Mouse (Mus musculus): ENCODE measurements around the gene Sytl3. TPM values are rescaled to one million over a fixed set of nuclear protein-coding genes. Genes with fewer than 3 reads are reported as not detected.
"Not testable (repeated sequence)": the region's sequence is repeated elsewhere in the genome, so short reads cannot be mapped to it uniquely, and the experiment has no call there.

Gene Sytl3
- polyA plus RNA-seq, 1 experiment from 2014 or later = 0.47 TPM

DNA sequence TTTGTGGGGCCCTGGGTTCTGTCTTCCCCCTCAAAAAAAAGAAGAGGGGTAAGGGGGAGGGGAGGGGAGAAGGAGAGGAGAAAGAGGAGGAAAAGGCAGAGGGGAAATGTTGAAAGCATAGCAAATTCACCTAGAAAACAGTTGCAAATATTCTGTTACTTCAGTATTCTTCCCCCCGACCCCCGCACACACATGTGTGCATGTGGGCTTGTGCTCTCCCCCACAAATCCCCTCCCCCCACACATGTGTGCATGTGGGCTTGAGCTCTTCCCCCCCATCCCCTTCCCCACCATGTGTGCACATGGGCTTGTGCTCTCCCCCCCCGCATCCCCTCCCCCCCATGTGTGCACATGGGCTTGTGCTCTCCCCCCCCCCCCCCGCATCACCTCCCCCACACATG lies 30.5 kb downstream of the Sytl3 start:
- not testable (repeated sequence) for H3K27ac ChIP-seq (ENCODE audit: low read depth); H3K4me1 ChIP-seq (replicated peaks; ENCODE audit: control insufficient read depth, insufficient read depth, low read length); H3K4me2 ChIP-seq (ENCODE audit: low read length); DNase-seq (ENCODE audit: low spot score); H3K36me3 ChIP-seq (ENCODE audit: control insufficient read depth, insufficient read depth, low read length); H3K9ac ChIP-seq (ENCODE audit: low read length); H3K27me3 ChIP-seq (replicated peaks; ENCODE audit: control insufficient read depth, insufficient read depth, low read length); H3K4me3 ChIP-seq (ENCODE audit: low read depth, low read length); ATAC-seq (replicated peaks; ENCODE audit: low FRiP score, low TSS enrichment, low read depth); H3K9me3 ChIP-seq (ENCODE audit: control insufficient read depth, low read length)
- 100% methylated on average over 3 of the region's 4 CpGs for WGBS

DNA sequence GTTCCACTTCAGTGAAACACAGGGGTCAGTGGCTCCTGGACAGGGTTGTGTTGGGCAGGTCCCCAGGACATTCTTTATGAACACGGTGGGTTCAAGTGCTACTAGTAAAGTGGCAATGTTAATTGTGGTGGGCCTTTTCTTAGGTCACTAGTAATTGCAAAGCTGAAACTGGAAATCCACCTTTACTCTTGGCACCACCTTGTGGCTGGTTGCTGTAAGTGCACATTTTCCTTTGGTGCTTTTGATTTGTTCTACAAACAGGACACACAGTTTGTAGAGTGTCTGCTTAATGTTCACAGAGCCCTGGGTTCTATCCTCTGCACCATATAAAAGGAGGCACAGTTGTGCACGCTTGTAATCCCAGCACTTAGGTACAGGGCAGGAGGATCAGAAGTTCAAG lies 32.7 kb downstream of the Sytl3 start:
- not testable (repeated sequence) for H3K36me3 ChIP-seq (ENCODE audit: control insufficient read depth, insufficient read depth, low read length); H3K4me1 ChIP-seq (replicated peaks; ENCODE audit: control insufficient read depth, insufficient read depth, low read length); ATAC-seq (replicated peaks; ENCODE audit: low FRiP score, low TSS enrichment, low read depth); H3K27me3 ChIP-seq (replicated peaks; ENCODE audit: control insufficient read depth, insufficient read depth, low read length); H3K27ac ChIP-seq (ENCODE audit: low read depth); H3K9ac ChIP-seq (ENCODE audit: low read length); H3K9me3 ChIP-seq (ENCODE audit: control insufficient read depth, low read length); H3K4me3 ChIP-seq (ENCODE audit: low read depth, low read length); H3K4me2 ChIP-seq (ENCODE audit: low read length)
- DNase-seq (ENCODE audit: low spot score) = peak; percentile 64
- WGBS = 10% methylated on average over 2 of the region's 2 CpGs

DNA sequence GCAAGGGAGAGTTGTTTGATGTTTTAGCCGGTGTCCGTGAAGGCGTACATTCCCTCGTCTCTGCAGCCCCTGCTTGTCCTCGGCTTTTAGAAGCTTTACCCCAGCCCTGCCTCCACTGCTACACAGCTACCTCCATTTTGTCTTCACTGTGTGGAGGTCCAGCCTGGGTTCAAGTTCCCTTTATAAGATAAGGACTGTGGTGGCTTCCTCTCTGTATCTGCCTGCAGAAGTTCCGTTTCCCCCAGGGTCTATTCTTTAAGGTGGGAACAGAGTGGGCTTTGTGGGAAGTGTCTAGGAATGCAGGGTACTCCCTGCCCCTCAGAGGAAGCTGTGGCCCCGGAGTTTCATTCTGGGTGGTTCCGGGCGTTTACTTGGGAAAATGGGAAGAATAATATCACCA lies 36.8 kb downstream of the Sytl3 start:
- 74% methylated on average over 9 of the region's 9 CpGs for WGBS
- not testable (repeated sequence) for H3K27ac ChIP-seq (ENCODE audit: low read depth); H3K9me3 ChIP-seq (ENCODE audit: control insufficient read depth, low read length); ATAC-seq (replicated peaks; ENCODE audit: low FRiP score, low TSS enrichment, low read depth); DNase-seq (ENCODE audit: low spot score); H3K4me1 ChIP-seq (replicated peaks; ENCODE audit: control insufficient read depth, insufficient read depth, low read length); H3K36me3 ChIP-seq (ENCODE audit: control insufficient read depth, insufficient read depth, low read length); H3K4me2 ChIP-seq (ENCODE audit: low read length); H3K4me3 ChIP-seq (ENCODE audit: low read depth, low read length); H3K9ac ChIP-seq (ENCODE audit: low read length); H3K27me3 ChIP-seq (replicated peaks; ENCODE audit: control insufficient read depth, insufficient read depth, low read length)

GRCm38 (mm10) chr17:6696521-6696920 lies 37.6 kb downstream of the Sytl3 start:
- not testable (repeated sequence) for H3K4me3 ChIP-seq (ENCODE audit: low read depth, low read length); H3K27ac ChIP-seq (ENCODE audit: low read depth); ATAC-seq (replicated peaks; ENCODE audit: low FRiP score, low TSS enrichment, low read depth); DNase-seq (ENCODE audit: low spot score); H3K4me1 ChIP-seq (replicated peaks; ENCODE audit: control insufficient read depth, insufficient read depth, low read length); H3K27me3 ChIP-seq (replicated peaks; ENCODE audit: control insufficient read depth, insufficient read depth, low read length); H3K36me3 ChIP-seq (ENCODE audit: control insufficient read depth, insufficient read depth, low read length); H3K4me2 ChIP-seq (ENCODE audit: low read length); H3K9ac ChIP-seq (ENCODE audit: low read length); H3K9me3 ChIP-seq (ENCODE audit: control insufficient read depth, low read length)
- WGBS = 53% methylated on average over 7 of the region's 8 CpGs

DNA sequence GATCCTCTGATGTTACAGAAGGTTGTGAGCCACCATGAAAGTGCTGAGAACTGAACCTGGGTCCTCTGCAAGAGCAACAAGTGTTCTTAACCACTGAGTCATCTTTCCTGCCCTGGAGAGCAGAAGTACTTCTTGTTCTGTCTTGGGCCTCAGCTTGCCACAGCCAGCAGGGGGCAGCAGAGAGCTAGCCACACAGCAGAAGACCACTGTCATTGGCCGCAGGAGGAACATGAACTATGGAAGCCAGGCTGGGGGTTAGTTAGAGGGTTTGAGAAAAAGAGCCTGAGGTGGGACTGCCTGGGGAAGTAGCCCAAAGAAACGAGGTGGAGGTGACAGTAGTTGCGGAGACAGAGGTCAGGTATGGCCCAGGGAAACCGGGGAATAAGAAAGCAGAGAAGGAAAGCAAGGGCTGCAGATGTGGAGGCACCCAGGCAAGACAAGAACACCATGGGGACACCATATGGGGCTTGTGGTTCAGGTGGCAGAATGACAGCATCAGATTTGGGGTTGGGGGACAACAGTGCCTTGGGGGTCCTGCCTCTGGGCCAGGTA lies 38.4 kb downstream of the Sytl3 start:
- H3K9ac ChIP-seq (ENCODE audit: low read length); H3K36me3 ChIP-seq (ENCODE audit: control insufficient read depth, insufficient read depth, low read length); H3K27me3 ChIP-seq (replicated peaks; ENCODE audit: control insufficient read depth, insufficient read depth, low read length); H3K9me3 ChIP-seq (ENCODE audit: control insufficient read depth, low read length); H3K27ac ChIP-seq (ENCODE audit: low read depth); H3K4me2 ChIP-seq (ENCODE audit: low read length); H3K4me1 ChIP-seq (replicated peaks; ENCODE audit: control insufficient read depth, insufficient read depth, low read length); H3K4me3 ChIP-seq (ENCODE audit: low read depth, low read length): not testable (repeated sequence)
- WGBS = 36% methylated on average over 2 of the region's 4 CpGs
- peak; percentile 70; the same call in 1 of the 2 replicates for ATAC-seq (replicated peaks; ENCODE audit: low FRiP score, low TSS enrichment, low read depth)
- peak; percentile 55 for DNase-seq (ENCODE audit: low spot score)

DNA sequence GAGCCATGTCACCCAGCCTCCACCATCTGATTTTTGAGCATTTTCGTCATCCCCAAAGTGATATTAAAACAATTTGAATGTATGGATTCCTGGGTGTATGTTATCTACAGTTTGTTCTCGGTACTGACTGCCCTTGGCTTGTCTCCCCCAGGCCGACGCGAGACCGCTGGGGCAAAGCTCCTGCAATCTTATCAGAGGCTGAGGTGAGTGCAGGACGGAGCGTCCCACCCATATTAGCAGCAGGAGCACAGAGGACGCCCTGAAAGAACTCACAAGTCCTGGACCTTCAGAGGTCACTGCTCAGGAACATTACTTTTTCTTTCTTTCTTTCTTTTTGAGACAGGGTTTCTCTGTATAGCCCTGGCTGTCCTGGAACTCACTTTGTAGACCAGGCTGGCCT lies 40.6 kb downstream of the Sytl3 start:
- not testable (repeated sequence) for DNase-seq (ENCODE audit: low spot score); H3K27ac ChIP-seq (ENCODE audit: low read depth); H3K9ac ChIP-seq (ENCODE audit: low read length); H3K36me3 ChIP-seq (ENCODE audit: control insufficient read depth, insufficient read depth, low read length); ATAC-seq (replicated peaks; ENCODE audit: low FRiP score, low TSS enrichment, low read depth); H3K9me3 ChIP-seq (ENCODE audit: control insufficient read depth, low read length); H3K4me3 ChIP-seq (ENCODE audit: low read depth, low read length); H3K4me2 ChIP-seq (ENCODE audit: low read length); H3K4me1 ChIP-seq (replicated peaks; ENCODE audit: control insufficient read depth, insufficient read depth, low read length); H3K27me3 ChIP-seq (replicated peaks; ENCODE audit: control insufficient read depth, insufficient read depth, low read length)
- 85% methylated on average over 8 of the region's 9 CpGs for WGBS

DNA sequence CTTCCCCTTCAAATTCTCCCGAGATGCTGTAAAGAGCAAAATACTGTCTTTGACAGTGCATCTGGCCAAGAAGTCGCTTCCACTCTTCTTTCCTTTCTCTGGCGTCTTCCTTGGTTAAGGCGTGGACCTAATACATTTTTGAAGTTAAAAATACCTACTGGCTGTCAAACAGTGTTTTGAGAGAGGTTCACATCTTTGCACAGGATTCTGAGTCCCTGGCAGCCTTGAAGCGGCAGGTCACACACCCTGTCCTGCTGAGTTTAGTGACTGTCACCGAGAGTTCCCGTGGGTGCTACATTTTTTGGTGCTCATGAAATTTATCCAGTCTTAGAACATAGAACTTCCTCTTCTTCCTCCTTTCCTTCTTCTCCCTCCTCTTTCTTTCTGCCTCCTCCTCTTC lies 41.2 kb downstream of the Sytl3 start:
- WGBS = 83% methylated on average over 3 of the region's 7 CpGs
- H3K4me2 ChIP-seq (ENCODE audit: low read length); H3K9ac ChIP-seq (ENCODE audit: low read length); H3K36me3 ChIP-seq (ENCODE audit: control insufficient read depth, insufficient read depth, low read length); H3K4me3 ChIP-seq (ENCODE audit: low read depth, low read length); DNase-seq (ENCODE audit: low spot score); H3K27me3 ChIP-seq (replicated peaks; ENCODE audit: control insufficient read depth, insufficient read depth, low read length); H3K4me1 ChIP-seq (replicated peaks; ENCODE audit: control insufficient read depth, insufficient read depth, low read length); ATAC-seq (replicated peaks; ENCODE audit: low FRiP score, low TSS enrichment, low read depth); H3K9me3 ChIP-seq (ENCODE audit: control insufficient read depth, low read length); H3K27ac ChIP-seq (ENCODE audit: low read depth): not testable (repeated sequence)

DNA sequence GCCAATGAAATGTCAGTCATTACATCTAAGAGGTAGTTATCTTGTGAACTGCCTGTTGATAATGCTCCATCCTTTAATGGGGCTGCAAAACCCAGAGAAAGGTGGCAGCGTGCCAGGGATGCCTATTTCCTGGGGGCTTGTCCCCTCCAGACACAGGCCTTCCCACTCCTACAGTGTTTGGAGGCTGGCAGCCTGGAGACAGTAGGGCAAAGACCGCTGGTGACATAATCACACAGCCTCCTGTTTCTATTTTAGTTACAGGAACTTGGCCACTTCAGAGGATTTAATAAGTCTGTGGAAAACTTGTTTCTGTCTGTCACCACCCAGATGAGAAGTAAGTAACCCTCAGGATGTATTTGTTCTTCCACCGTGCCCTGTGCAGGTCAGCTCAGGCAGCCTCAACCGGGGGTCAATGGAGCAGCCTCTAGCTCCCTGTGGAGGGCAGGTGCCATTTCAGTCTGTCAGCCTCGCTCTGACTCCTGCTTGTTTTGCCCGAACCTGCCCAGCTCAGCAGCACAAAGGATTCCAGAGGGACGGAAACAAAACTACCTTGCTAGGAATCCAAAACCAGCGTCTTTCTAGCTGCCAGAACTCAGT lies 43.8 kb downstream of the Sytl3 start:
- H3K4me2 ChIP-seq (ENCODE audit: low read length); H3K9ac ChIP-seq (ENCODE audit: low read length); H3K27ac ChIP-seq (ENCODE audit: low read depth); H3K27me3 ChIP-seq (replicated peaks; ENCODE audit: control insufficient read depth, insufficient read depth, low read length); H3K9me3 ChIP-seq (ENCODE audit: control insufficient read depth, low read length); H3K36me3 ChIP-seq (ENCODE audit: control insufficient read depth, insufficient read depth, low read length); H3K4me1 ChIP-seq (replicated peaks; ENCODE audit: control insufficient read depth, insufficient read depth, low read length); H3K4me3 ChIP-seq (ENCODE audit: low read depth, low read length); ATAC-seq (replicated peaks; ENCODE audit: low FRiP score, low TSS enrichment, low read depth); DNase-seq (ENCODE audit: low spot score): not testable (repeated sequence)
- WGBS = 53% methylated on average over 2 of the region's 8 CpGs
